Mouse (Mus musculus): ENCODE results near the gene Rnf31.

DNA sequence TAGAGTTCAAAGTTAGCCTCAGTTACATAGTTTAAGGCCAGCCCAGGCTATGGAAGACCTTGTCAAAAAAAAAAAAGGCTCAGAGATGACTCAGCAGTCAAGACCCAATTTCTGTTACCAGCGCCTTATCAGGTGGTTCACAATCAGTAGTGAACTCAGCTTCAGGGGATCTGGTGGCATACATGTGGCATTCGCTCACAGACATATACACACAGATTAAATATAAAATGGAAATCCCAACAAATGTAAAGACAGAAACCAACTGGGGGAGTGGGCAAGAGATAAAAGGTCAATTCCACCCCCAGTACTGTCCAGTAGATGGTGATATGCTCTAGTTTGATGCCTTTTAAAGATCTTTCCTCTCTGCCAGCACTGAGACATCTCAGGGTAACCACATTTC is 5.4 kb upstream of the Rnf31 start:
- TF ChIP-seq CTCF (IDR thresholded peaks at IDR 0.05; ENCODE audit: extremely low read depth, insufficient read depth, insufficient read length, insufficient replicate concordance) (no peak), POLR2A (IDR thresholded peaks at IDR 0.05; ENCODE audit: low read depth, low read length) (no peak)
